Mouse (Mus musculus) forebrain, postnatal 0 days (tissue): ENCODE data around the gene Gm3776. TPM values are rescaled to one million over a fixed set of nuclear protein-coding genes. Genes with fewer than 3 reads are reported as not detected.
"Not testable (repeated sequence)": the region's sequence is repeated elsewhere in the genome, so short reads cannot be mapped to it uniquely, and the experiment has no call there.

Experiments
- ATAC-seq: fragments of 200-750 bp; cut with Nextera tagmentation; 2 replicates; pipeline ENCODE4 v1.8.0; 2017; ENCODE audit warnings: mild to moderate bottlenecking, moderate library complexity
- DNase-seq: peaks from one replicate; pipeline ENCODE4 v3.0.0-alpha.2; 2015
- H3K27ac ChIP-seq: fragments of 300-500 bp; sonication (generic); 2 replicates; pipeline ENCODE4 v1.5.1; 2014; ENCODE audit warnings: low read depth, mild to moderate bottlenecking, antibody characterized with exemption, low read length, moderate library complexity, mixed read lengths
- H3K27me3 ChIP-seq: fragments of 300-500 bp; sonication (generic); 2 replicates; pipeline ENCODE4 v1.6.1; 2014; ENCODE audit warnings: mild to moderate bottlenecking, low read length, mixed read lengths; ENCODE audit not compliant: insufficient read depth
- H3K36me3 ChIP-seq: fragments of 300-500 bp; sonication (generic); 2 replicates; pipeline ENCODE4 v1.6.1; 2014; ENCODE audit warnings: mild to moderate bottlenecking, moderate library complexity; ENCODE audit not compliant: insufficient read depth
- H3K4me1 ChIP-seq: fragments of 300-500 bp; sonication (generic); 2 replicates; pipeline ENCODE4 v1.6.1; 2014; ENCODE audit warnings: antibody characterized with exemption; ENCODE audit not compliant: insufficient read depth
- H3K4me2 ChIP-seq: fragments of 300-500 bp; sonication (generic); 2 replicates; pipeline ENCODE4 v1.6.1; 2014; ENCODE audit warnings: low read depth, mild to moderate bottlenecking, moderate library complexity
- H3K4me3 ChIP-seq: fragments of 300-500 bp; sonication (generic); 2 replicates; pipeline ENCODE4 v1.5.1; 2014; ENCODE audit warnings: low read depth, low read length, mixed read lengths
- H3K9ac ChIP-seq: fragments of 300-500 bp; sonication (generic); 2 replicates; pipeline ENCODE4 v1.6.1; 2014; ENCODE audit warnings: mild to moderate bottlenecking
- H3K9me3 ChIP-seq: fragments of 300-500 bp; sonication (generic); 2 replicates; pipeline ENCODE4 v1.6.1; 2016; ENCODE audit warnings: low read length
- CTCF ChIP-seq: sonication (generic); IDR thresholded peaks from 2 replicates; pipeline ENCODE4 v1.5.1; 2016; ENCODE audit warnings: antibody characterized with exemption, control low read depth, low read depth
- WGBS: fragments of 180-500 bp; shearing (Covaris S2); extraction: QIAGEN DNeasy Blood & Tissue Kit; methylation state at CpG from one replicate; pipeline ENCODE4 v1.1.7; 2014; 5-methylcytosine and 5-hydroxymethylcytosine counted together
- polyA plus RNA-seq: library from polyadenylated mRNA; unstranded; fragments of >200 nt; fragmentation: Nextera tagmentation; extraction: Ambion mirVana; gene quantifications from 2 replicates; pipeline ENCODE4 v1.2.1, GENCODE M21; 2015
- total RNA-seq: library from RNA; depleted of rRNA; stranded (reverse); fragments of >200 nt; gene quantifications from 2 replicates; pipeline ENCODE4 v1.2.3, GENCODE M21; 2014

Gm3776 gene
- total and polyA plus RNA-seq, 2 experiments from 2014 or later: not detected

GRCm38 (mm10) chr9:78222616-78223015 is 34.3 kb upstream of the Gm3776 start:
- no peaks in the 10 kb centered on the region for H3K4me1 ChIP-seq
- H3K9me3 ChIP-seq: no peaks in the 10 kb centered on the region
- 86% methylated on average over 8 of the region's 8 CpGs for WGBS
- ATAC-seq: no peak
- no peaks in the 10 kb centered on the region for H3K27me3 ChIP-seq
- no peak for TF ChIP-seq CTCF
- H3K4me2 ChIP-seq: no peak overlapping the region
- H3K27ac ChIP-seq: no peak overlapping the region
- H3K36me3 ChIP-seq: no peaks in the 10 kb centered on the region
- DNase-seq: no peak
- H3K4me3 ChIP-seq: no peak overlapping the region
- H3K9ac ChIP-seq: no peak overlapping the region

- WGBS: 81% methylated on average over 10 of the region's 10 CpGs
- DNase-seq (no peak), ATAC-seq (no peak)
- no peak overlapping the region for H3K4me3 ChIP-seq
- H3K36me3 ChIP-seq: no peaks in the 10 kb centered on the region
- no peak overlapping the region for H3K4me2 ChIP-seq
- no peaks in the 10 kb centered on the region for H3K9me3 ChIP-seq
- no peak for TF ChIP-seq CTCF
- H3K4me1 ChIP-seq: no peaks in the 10 kb centered on the region
- H3K27ac ChIP-seq: no peak overlapping the region
- no peaks in the 10 kb centered on the region for H3K27me3 ChIP-seq
- H3K9ac ChIP-seq: no peak overlapping the region
These were observed 33.6 kb upstream of the Gm3776 start for GRCm38 (mm10) chr9:78223221-78223902.

- H3K4me2 ChIP-seq: no peak overlapping the region
- H3K36me3 ChIP-seq: no peaks in the 10 kb centered on the region
- no peak for TF ChIP-seq CTCF
- WGBS: 96% methylated on average over 2 of the region's 2 CpGs
- DNase-seq: no peak
- no peak overlapping the region for H3K4me3 ChIP-seq
- no peak for ATAC-seq
- H3K9me3 ChIP-seq: no peaks in the 10 kb centered on the region
- H3K27me3 ChIP-seq: no peaks in the 10 kb centered on the region
- no peak overlapping the region for H3K9ac ChIP-seq
- H3K27ac ChIP-seq: no peak overlapping the region
- H3K4me1 ChIP-seq: no peaks in the 10 kb centered on the region
These were observed 32.5 kb upstream of the Gm3776 start for GRCm38 (mm10) chr9:78224418-78224817.

GRCm38 (mm10) chr9:78225304-78225703 is 31.6 kb upstream of the Gm3776 start:
- Histone ChIP-seq H3K4me1 (no peaks in the 10 kb centered on the region), H3K27me3 (no peaks in the 10 kb centered on the region), H3K36me3 (no peaks in the 10 kb centered on the region), H3K9ac (no peak overlapping the region), H3K9me3 (no peaks in the 10 kb centered on the region), H3K27ac (no peak overlapping the region), H3K4me2 (no peak overlapping the region), H3K4me3 (no peak overlapping the region)
- ATAC-seq: no peak
- DNase-seq: no peak
- no peak for TF ChIP-seq CTCF
- WGBS: 83% methylated on average over 11 of the region's 11 CpGs

GRCm38 (mm10) chr9:78228122-78228521 is 28.8 kb upstream of the Gm3776 start:
- Histone ChIP-seq H3K4me3 (no peak overlapping the region), H3K27ac (no peak overlapping the region), H3K4me1 (no peaks in the 10 kb centered on the region), H3K27me3 (no peaks in the 10 kb centered on the region), H3K9ac (no peak overlapping the region), H3K9me3 (no peaks in the 10 kb centered on the region), H3K36me3 (no peaks in the 10 kb centered on the region), H3K4me2 (no peak overlapping the region)
- WGBS: 95% methylated on average over 2 of the region's 2 CpGs
- ATAC-seq (no peak), DNase-seq (no peak)
- TF ChIP-seq CTCF: no peak

GRCm38 (mm10) chr9:78229658-78230057 is 27.3 kb upstream of the Gm3776 start:
- H3K36me3 ChIP-seq, H3K4me3 ChIP-seq, H3K27ac ChIP-seq, H3K27me3 ChIP-seq, ATAC-seq, DNase-seq, H3K4me2 ChIP-seq, H3K9ac ChIP-seq, H3K4me1 ChIP-seq, H3K9me3 ChIP-seq: not testable (repeated sequence)
- 77% methylated on average over 3 of the region's 3 CpGs for WGBS

GRCm38 (mm10) chr9:78230461-78230860 is 26.5 kb upstream of the Gm3776 start, which contains the start of gene Gsta1:
TSS of gene Gsta1 (plus strand) at chr9:78230656.
- H3K4me3 ChIP-seq, H3K27ac ChIP-seq, DNase-seq, H3K36me3 ChIP-seq, H3K9me3 ChIP-seq, H3K4me2 ChIP-seq, H3K4me1 ChIP-seq, ATAC-seq, H3K27me3 ChIP-seq, H3K9ac ChIP-seq: not testable (repeated sequence)
- WGBS: 75% methylated on average over 1 of the region's 3 CpGs

GRCm38 (mm10) chr9:78233121-78233695 is 23.7 kb upstream of the Gm3776 start:
- not testable (repeated sequence) for H3K27me3 ChIP-seq, H3K9me3 ChIP-seq, H3K9ac ChIP-seq, H3K4me3 ChIP-seq, H3K4me2 ChIP-seq, ATAC-seq, DNase-seq, H3K36me3 ChIP-seq, H3K4me1 ChIP-seq, H3K27ac ChIP-seq
- WGBS: no CpG with 5 or more reads among the region's 10 CpGs

- not testable (repeated sequence) for H3K9ac ChIP-seq, H3K4me3 ChIP-seq, H3K4me2 ChIP-seq, H3K9me3 ChIP-seq, ATAC-seq, H3K36me3 ChIP-seq, H3K27ac ChIP-seq, H3K4me1 ChIP-seq, H3K27me3 ChIP-seq
- WGBS: 69% methylated on average over 4 of the region's 4 CpGs
- DNase-seq: peak; percentile 25
These were observed 1.1 kb upstream of the Gm3776 start for GRCm38 (mm10) chr9:78255683-78256470.
